9 mouse cellular contexts compared by ENCODE assay signal in the genomic region with DNA sequence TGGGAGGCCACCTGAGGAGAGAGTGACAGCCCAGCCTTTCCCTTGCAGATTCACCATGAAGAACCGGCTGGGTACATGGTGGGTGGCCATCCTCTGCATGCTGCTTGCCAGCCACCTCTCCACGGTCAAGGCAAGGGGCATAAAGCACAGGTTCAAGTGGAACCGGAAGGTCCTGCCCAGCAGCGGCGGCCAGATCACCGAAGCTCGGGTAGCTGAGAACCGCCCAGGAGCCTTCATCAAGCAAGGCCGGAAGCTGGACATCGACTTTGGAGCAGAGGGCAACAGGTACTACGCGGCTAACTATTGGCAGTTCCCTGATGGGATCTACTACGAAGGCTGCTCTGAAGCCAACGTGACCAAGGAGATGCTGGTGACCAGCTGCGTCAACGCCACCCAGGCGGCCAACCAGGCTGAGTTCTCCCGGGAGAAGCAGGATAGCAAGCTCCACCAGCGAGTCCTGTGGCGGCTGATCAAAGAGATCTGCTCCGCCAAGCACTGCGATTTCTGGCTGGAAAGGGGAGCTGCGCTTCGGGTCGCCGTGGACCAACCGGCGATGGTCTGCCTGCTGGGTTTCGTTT. TPM values are rescaled to one million over a fixed set of nuclear protein-coding genes. Genes with fewer than 3 reads are reported as not detected.
A peak's percentile ranks its signal among the peaks of the same experiment; 100 is the strongest.
DNase-seq lines count a peak whose midpoint lies in the region; ATAC-seq lines count a peak whose summit lies in the region.
"Had no signal": no experiment of that assay in that cellular context is flagged by ENCODE, and none has a peak within 500 bp of the region (broad histone marks: within the 10 kb centered on the region; RNA-seq: fewer than 3 reads in every experiment).

No protein-coding gene starts in this region.

- H3K27ac ChIP-seq in heart, embryonic 11.5 days (ENCODE audit: low read depth, low read length), result no peak overlapping the region
- no peak overlapping the region for H3K27ac ChIP-seq in kidney, embryonic 15.5 days
- H3K27ac ChIP-seq in midbrain, embryonic 10.5 days (replicated peaks), result no peak overlapping the region

- 13% methylated on average over 29 of the region's 29 CpGs for WGBS in heart, embryonic 11.5 days (ENCODE audit: insufficient replicate concordance)
- WGBS in kidney, embryonic 15.5 days, result 10% methylated on average over 29 of the region's 29 CpGs
- WGBS in midbrain, embryonic 10.5 days, result 18% methylated on average over 29 of the region's 29 CpGs

- peak overlapping the region; percentile 58 for H3K4me2 ChIP-seq in heart, embryonic 11.5 days
- peak overlapping the region; percentile 60 for H3K4me2 ChIP-seq in kidney, embryonic 15.5 days

- H3K4me3 ChIP-seq in heart, embryonic 11.5 days (ENCODE audit: low read depth, low read length), result peak overlapping the region; percentile 1
- H3K4me3 ChIP-seq in kidney, embryonic 15.5 days (replicated peaks), result peak overlapping the region; percentile 31
- peak overlapping the region; percentile 31 for H3K4me3 ChIP-seq in midbrain, embryonic 10.5 days

- no peak overlapping the region for H3K9ac ChIP-seq in heart, embryonic 11.5 days (ENCODE audit: low read depth, low read length)
- no peak overlapping the region for H3K9ac ChIP-seq in kidney, embryonic 15.5 days

- DNase-seq in right cerebral cortex, postnatal 25 days, result peak; percentile 9
- no peak for DNase-seq in right cerebral cortex, postnatal 36 days (ENCODE audit: low spot score in 2 of 2)
- peak; percentile 39 for DNase-seq in midbrain, embryonic 10.5 days (ENCODE audit: low spot score)
- DNase-seq in frontal cortex, postnatal 36 days (ENCODE audit: low spot score in 2 of 2), result no peak
- no peak for DNase-seq in thymus, postnatal 36 days
- no peak for DNase-seq in left cerebral cortex, adult 8-10 months (ENCODE audit: low spot score in 2 of 2)

- peaks cover 7% of the 10 kb centered on the region; the same call in 1 of the 2 replicates for H3K27me3 ChIP-seq in heart, embryonic 11.5 days (ENCODE audit: control insufficient read depth, insufficient read depth, low read length)
- H3K27me3 ChIP-seq in kidney, embryonic 15.5 days, result peaks cover 44% of the 10 kb centered on the region
- H3K27me3 ChIP-seq in midbrain, embryonic 10.5 days (ENCODE audit: low read depth, poor library complexity, severe bottlenecking), result peaks cover 64% of the 10 kb centered on the region

- no peaks in the 10 kb centered on the region for H3K9me3 ChIP-seq in heart, embryonic 11.5 days (replicated peaks; ENCODE audit: control insufficient read depth, low read length)
- H3K9me3 ChIP-seq in kidney, embryonic 15.5 days (replicated peaks), result no peaks in the 10 kb centered on the region
- H3K9me3 ChIP-seq in midbrain, embryonic 10.5 days (replicated peaks), result no peaks in the 10 kb centered on the region

- no peak for ATAC-seq in heart, embryonic 11.5 days (replicated peaks; ENCODE audit: insufficient number of reproducible peaks, low FRiP score, low TSS enrichment)
- ATAC-seq in kidney, embryonic 15.5 days (replicated peaks; ENCODE audit: low FRiP score), result no peak

- no peaks in the 10 kb centered on the region for H3K36me3 ChIP-seq in heart, embryonic 11.5 days (ENCODE audit: control insufficient read depth, insufficient read depth, low read length)
- H3K36me3 ChIP-seq in kidney, embryonic 15.5 days, result no peaks in the 10 kb centered on the region
- H3K36me3 ChIP-seq in midbrain, embryonic 10.5 days, result no peaks in the 10 kb centered on the region

- H3K4me1 ChIP-seq in heart, embryonic 11.5 days (ENCODE audit: control insufficient read depth, insufficient read depth, low read length), result peaks cover 3% of the 10 kb centered on the region; the same call in 1 of the 2 replicates
- H3K4me1 ChIP-seq in kidney, embryonic 15.5 days, result peaks cover 32% of the 10 kb centered on the region
- H3K4me1 ChIP-seq in midbrain, embryonic 10.5 days, result peaks cover 30% of the 10 kb centered on the region

RNA-seq across cellular contexts. Expression of a gene that starts 2.4 kb away (rescaled TPM):
- 3.2 and 4.0 TPM in 2 replicates for polyA plus RNA-seq in heart, embryonic 11.5 days (2014; fragmentation: Nextera tagmentation; extraction: Ambion mirVana)
- polyA plus RNA-seq in kidney, embryonic 15.5 days (2015; fragmentation: Nextera tagmentation; extraction: Ambion mirVana), result 18.9 and 20.8 TPM in 2 replicates
- 3.6 and 5.1 TPM in 2 replicates for polyA plus RNA-seq in midbrain, embryonic 10.5 days (2016; fragmentation: Nextera tagmentation; extraction: Ambion mirVana)
- under 1 TPM in 3 of 4 experiments, not detected in 1; 0.11 to 0.30 (median 0.21) TPM for total RNA-seq in left cerebral cortex, adult 8-10 months (2022)

RNA-seq across cellular contexts. Expression of a gene that starts 43.3 kb away (rescaled TPM):
- polyA plus RNA-seq in heart, embryonic 11.5 days (2014; fragmentation: Nextera tagmentation; extraction: Ambion mirVana), result not detected in 2 replicates
- not detected in 2 replicates for polyA plus RNA-seq in kidney, embryonic 15.5 days (2015; fragmentation: Nextera tagmentation; extraction: Ambion mirVana)
- not detected in 2 replicates for polyA plus RNA-seq in midbrain, embryonic 10.5 days (2016; fragmentation: Nextera tagmentation; extraction: Ambion mirVana)
- not detected for total RNA-seq in left cerebral cortex, adult 8-10 months (2022)
- total RNA-seq: gastrocnemius, postnatal 4 days had no signal

RNA-seq across cellular contexts. Expression of a gene that starts 43.3 kb away (rescaled TPM):
- 47.0 and 53.2 TPM in 2 replicates for polyA plus RNA-seq in heart, embryonic 11.5 days (2014; fragmentation: Nextera tagmentation; extraction: Ambion mirVana)
- 45.1 and 47.4 TPM in 2 replicates for polyA plus RNA-seq in kidney, embryonic 15.5 days (2015; fragmentation: Nextera tagmentation; extraction: Ambion mirVana)
- 18.8 and 32.1 TPM in 2 replicates for polyA plus RNA-seq in midbrain, embryonic 10.5 days (2016; fragmentation: Nextera tagmentation; extraction: Ambion mirVana)
- 100 to 1,000 TPM; 819 to 855 (median 835) TPM for total RNA-seq in left cerebral cortex, adult 8-10 months (2022)

Comparison
In these comparisons a context has a peak if more than half of its experiments do, and no peak if none do; other contexts are left out.
1. DNase-seq: peak in right cerebral cortex, postnatal 25 days (single experiment) and midbrain, embryonic 10.5 days (single experiment); none in right cerebral cortex, postnatal 36 days (0 of 2), frontal cortex, postnatal 36 days (0 of 2), thymus, postnatal 36 days (0 of 2) and left cerebral cortex, adult 8-10 months (0 of 2).
2. Peak in every context shown above with its lines, with median percentiles within 50 percentile points of each other: H3K4me3 ChIP-seq.